Mouse (Mus musculus) heart, adult 2 months (tissue): ENCODE results near the gene Ipo7. TPM values are rescaled to one million over a fixed set of nuclear protein-coding genes. Genes with fewer than 3 reads are reported as not detected.
"Not testable (repeated sequence)": the region's sequence is repeated elsewhere in the genome, so short reads cannot be mapped to it uniquely, and the experiment has no call there.

Experiments used
- DNase-seq, 2 experiments: peaks; one replicate each; pipeline ENCODE4 v3.0.0; 2021
- H3K27ac ChIP-seq: fragments of 200-600 bp; 2 replicates; pipeline ENCODE4 v1.8.1; 2022
- H3K27me3 ChIP-seq: fragments of 200-500 bp; 2 replicates; pipeline ENCODE4 v1.6.1; 2012; ENCODE audit warnings: mild to moderate bottlenecking, low read length, inconsistent platforms, mixed read lengths; ENCODE audit not compliant: control insufficient read depth, insufficient read depth
- H3K36me3 ChIP-seq: fragments of 200-500 bp; 2 replicates; pipeline ENCODE4 v1.6.1; 2012; ENCODE audit warnings: low read length, inconsistent platforms; ENCODE audit not compliant: control insufficient read depth, insufficient read depth
- H3K4me1 ChIP-seq: fragments of 200-500 bp; 2 replicates; pipeline ENCODE4 v1.6.1; 2011; ENCODE audit warnings: low read length; ENCODE audit not compliant: control insufficient read depth, insufficient read depth
- H3K4me3 ChIP-seq: fragments of 200-600 bp; 2 replicates; pipeline ENCODE4 v1.8.1; 2022
- H3K79me2 ChIP-seq: fragments of 200-500 bp; replicated peaks from 2 replicates; pipeline ENCODE4 v1.6.1; 2012; ENCODE audit warnings: mild to moderate bottlenecking, inconsistent platforms, low read length, moderate library complexity, mixed read lengths; ENCODE audit not compliant: control insufficient read depth, insufficient read depth
- H3K9ac ChIP-seq: fragments of 200-500 bp; 2 replicates; pipeline ENCODE4 v1.6.1; 2012; ENCODE audit warnings: low read depth, mild to moderate bottlenecking, control low read depth, inconsistent platforms, low read length, mixed read lengths
- CTCF ChIP-seq: fragments of 200-600 bp; IDR thresholded peaks from 2 replicates; pipeline ENCODE4 v1.8.1; 2022; ENCODE audit warnings: antibody characterized with exemption, mild to moderate bottlenecking, moderate library complexity
- EP300 ChIP-seq: fragments of 200-500 bp; IDR thresholded peaks from 2 replicates; pipeline ENCODE4 v1.6.1; 2011; ENCODE audit warnings: low read depth, low read length, control low read depth; ENCODE audit not compliant: insufficient read depth
- POLR2A ChIP-seq: fragments of 200-500 bp; IDR thresholded peaks from 2 replicates; pipeline ENCODE4 v1.6.1; 2011; ENCODE audit warnings: mild to moderate bottlenecking, low read depth, low read length, control low read depth; ENCODE audit not compliant: insufficient read depth
- WGBS: fragments of 180-500 bp; shearing (Covaris S2); methylation state at CpG from one replicate; pipeline ENCODE4 v1.1.7; 2018; 5-methylcytosine and 5-hydroxymethylcytosine counted together
- intact Hi-C: fragments of 180-260 bp; cut with DNase I; formaldehyde crosslinking; loops from one replicate; pipeline ENCODE4 v1.15.1; 2025
- polyA plus RNA-seq: library from polyadenylated mRNA; depleted of rRNA; stranded (reverse); fragments of >200 nt; gene quantifications from 2 replicates; pipeline ENCODE4 v1.2.3, GENCODE M21; 2012
- total RNA-seq, 2 experiments: library from RNA; stranded (reverse); gene quantifications; 2 replicates each; pipeline ENCODE4 v1.2.3; 2021

Gene Ipo7
- total and polyA plus RNA-seq, 3 experiments: 19.7 to 99.4 (median 85.0) TPM

- H3K36me3 ChIP-seq: no peaks in the 10 kb centered on the region; the same call in none of the 2 replicates
- peaks cover 1% of the 10 kb centered on the region; the same call in 1 of the 2 replicates for H3K4me1 ChIP-seq
- intact Hi-C loops: loop anchor here (2.0 kb wide), 1 partner anchor 33 kb away; the partner anchor contains the start of gene Ipo7
- WGBS: under 1% methylated on average over 27 of the region's 27 CpGs
- no peaks in the 10 kb centered on the region for H3K27me3 ChIP-seq
- H3K4me3 ChIP-seq: peak overlapping the region; percentile 68
- no peaks in the 10 kb centered on the region for H3K79me2 ChIP-seq
- peak overlapping the region; percentile 92 for H3K27ac ChIP-seq
- H3K9ac ChIP-seq: peak overlapping the region; percentile 49
- no peak for TF ChIP-seq POLR2A
- TF ChIP-seq EP300: no peak
- TF ChIP-seq CTCF: no peak
- no peak for DNase-seq
Observed at GRCm38 (mm10) chr7:109985661-109986132, 32.4 kb upstream of the Ipo7 start.

- intact Hi-C loops: loop anchor here (2.0 kb wide), 1 partner anchor 33 kb away; the partner anchor contains the start of gene Ipo7
Observed at GRCm38 (mm10) chr7:109986133-109986669, 31.9 kb upstream of the Ipo7 start.

DNA sequence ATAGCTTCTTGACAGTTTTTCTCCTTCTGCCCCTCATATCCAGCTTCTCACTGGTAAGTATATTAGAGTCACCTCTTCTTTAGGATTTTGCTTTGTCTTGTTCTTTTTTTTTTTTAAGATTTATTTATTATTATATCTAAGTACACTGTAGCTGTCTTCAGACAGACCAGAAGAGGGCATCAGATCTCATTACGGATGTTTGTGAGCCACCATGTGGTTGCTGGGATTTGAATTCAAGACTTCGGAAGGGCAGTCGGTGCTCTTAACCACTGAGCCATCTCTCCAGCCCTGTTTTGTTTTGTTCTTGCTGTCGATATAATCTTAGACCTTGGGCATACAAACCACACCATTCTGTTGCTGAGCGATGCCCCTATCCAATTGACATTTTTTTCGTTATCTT lies 31.3 kb upstream of the Ipo7 start, which contains the start of gene Tmem41b:
Gene Tmem41b, minus strand, starts transcription at position 155 of the 400 bp plus-strand sequence.
- WGBS: 32% methylated on average over 6 of the region's 6 CpGs
- DNase-seq: peak in 1 of 2 experiments; percentile 21
- not testable (repeated sequence) for H3K4me1 ChIP-seq, H3K27me3 ChIP-seq, H3K79me2 ChIP-seq, H3K36me3 ChIP-seq
- peak within 1 kb of the TSS; percentile 68 for H3K4me3 ChIP-seq
- TF ChIP-seq CTCF: peak; percentile 69
- peak within 1 kb of the TSS; percentile 92 for H3K27ac ChIP-seq
- intact Hi-C loops: loop anchor here (2.0 kb wide), 1 partner anchor 32 kb away; the partner anchor contains the start of gene Ipo7
- peak within 1 kb of the TSS; percentile 49 for H3K9ac ChIP-seq

More at GRCm38 (mm10) chr7:109986133-109986669, 31.9 kb upstream of the Ipo7 start:
- H3K27ac ChIP-seq: peak overlapping the region; percentile 92
- H3K36me3 ChIP-seq: no peaks in the 10 kb centered on the region; the same call in none of the 2 replicates
- H3K4me1 ChIP-seq: peaks cover 1% of the 10 kb centered on the region; the same call in 1 of the 2 replicates
- H3K9ac ChIP-seq: peak overlapping the region; percentile 49
- DNase-seq: peak; percentile 99
- no peaks in the 10 kb centered on the region for H3K79me2 ChIP-seq
- H3K4me3 ChIP-seq: peak overlapping the region; percentile 68
- under 1% methylated on average over 43 of the region's 43 CpGs for WGBS
- TF ChIP-seq CTCF: no peak
- peak; percentile 78 for TF ChIP-seq POLR2A
- peak; percentile 89 for TF ChIP-seq EP300
- no peaks in the 10 kb centered on the region for H3K27me3 ChIP-seq

DNA sequence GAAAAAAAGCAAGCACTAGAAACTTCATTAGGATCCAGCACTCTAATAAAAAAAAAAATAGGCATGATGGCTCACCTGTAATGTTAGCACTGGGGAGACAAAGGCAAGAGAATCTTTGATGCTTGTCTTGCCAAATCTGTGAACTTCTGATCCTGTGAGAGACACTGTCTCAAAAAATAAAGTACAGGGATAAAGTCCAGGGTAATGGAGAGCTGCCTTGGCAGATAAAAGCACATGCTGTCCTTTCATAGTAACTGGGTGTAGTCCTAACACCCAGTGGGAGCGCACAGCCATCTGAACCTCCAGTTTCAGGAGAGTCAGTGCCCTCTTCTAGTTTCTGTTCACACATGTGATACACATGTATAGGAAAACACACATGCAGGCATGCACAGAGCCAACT lies 26.8 kb upstream of the Ipo7 start:
- no peaks in the 10 kb centered on the region for H3K79me2 ChIP-seq
- peaks cover 5% of the 10 kb centered on the region for H3K36me3 ChIP-seq
- 92% methylated on average over 1 of the region's 1 CpGs for WGBS
- intact Hi-C loops: no loop called here
- H3K4me3 ChIP-seq: no peak overlapping the region
- H3K9ac ChIP-seq: no peak overlapping the region
- no peak for DNase-seq
- no peaks in the 10 kb centered on the region for H3K27me3 ChIP-seq
- TF ChIP-seq EP300: no peak
- no peak for TF ChIP-seq CTCF
- no peak for TF ChIP-seq POLR2A
- H3K4me1 ChIP-seq: peaks cover 6% of the 10 kb centered on the region
- H3K27ac ChIP-seq: no peak overlapping the region

GRCm38 (mm10) chr7:109993157-109993959 lies 24.7 kb upstream of the Ipo7 start:
- H3K4me1 ChIP-seq: peaks cover 6% of the 10 kb centered on the region
- H3K27ac ChIP-seq: peak overlapping the region; percentile 77
- 20% methylated on average over 2 of the region's 2 CpGs for WGBS
- H3K79me2 ChIP-seq: no peaks in the 10 kb centered on the region
- H3K9ac ChIP-seq: 0 out of 2 replicates have a peak overlapping the region, but pooled peaks have one; percentile 5
- intact Hi-C loops: no loop called here
- peaks cover 5% of the 10 kb centered on the region for H3K36me3 ChIP-seq
- no peaks in the 10 kb centered on the region for H3K27me3 ChIP-seq
- DNase-seq: peak; percentile 48 to 58
- no peak overlapping the region for H3K4me3 ChIP-seq
- TF ChIP-seq POLR2A (no peak), CTCF (no peak), EP300 (no peak)
